Mouse (Mus musculus) CD8-positive naive resting alpha-beta T cell, adult 2 months (primary cell): ENCODE measurements at regions not wholly inside any gene's neighbourhood (a gene's known extent, or its start where the extent isn't known, plus 50 kb on each side); places are given as distances from the start of the nearest gene placed in this dataset.

Source experiments
- DNase-seq, 2 experiments: peaks; one replicate each; pipeline ENCODE4 v3.0.0; 2022; ENCODE audit warnings: low read depth in 2 of 2, low spot score in 2 of 2

GRCm38 (mm10) chr2:133020173-133020837, 74.6 kb upstream of the Fermt1 start:
- DNase-seq = peak in 1 of 2 experiments; percentile 1

- DNase-seq = no peak
Measured at GRCm38 (mm10) chr2:133021244-133021643, 75.5 kb upstream of the Fermt1 start.

- no peak for DNase-seq
Measured at GRCm38 (mm10) chr2:133027038-133027437, 81.3 kb upstream of the Fermt1 start.

- no peak for DNase-seq
Measured at GRCm38 (mm10) chr2:133035421-133035820, 89.7 kb upstream of the Fermt1 start.

- no peak for DNase-seq
Measured at GRCm38 (mm10) chr2:133040708-133041107, 95.0 kb upstream of the Fermt1 start.

DNA sequence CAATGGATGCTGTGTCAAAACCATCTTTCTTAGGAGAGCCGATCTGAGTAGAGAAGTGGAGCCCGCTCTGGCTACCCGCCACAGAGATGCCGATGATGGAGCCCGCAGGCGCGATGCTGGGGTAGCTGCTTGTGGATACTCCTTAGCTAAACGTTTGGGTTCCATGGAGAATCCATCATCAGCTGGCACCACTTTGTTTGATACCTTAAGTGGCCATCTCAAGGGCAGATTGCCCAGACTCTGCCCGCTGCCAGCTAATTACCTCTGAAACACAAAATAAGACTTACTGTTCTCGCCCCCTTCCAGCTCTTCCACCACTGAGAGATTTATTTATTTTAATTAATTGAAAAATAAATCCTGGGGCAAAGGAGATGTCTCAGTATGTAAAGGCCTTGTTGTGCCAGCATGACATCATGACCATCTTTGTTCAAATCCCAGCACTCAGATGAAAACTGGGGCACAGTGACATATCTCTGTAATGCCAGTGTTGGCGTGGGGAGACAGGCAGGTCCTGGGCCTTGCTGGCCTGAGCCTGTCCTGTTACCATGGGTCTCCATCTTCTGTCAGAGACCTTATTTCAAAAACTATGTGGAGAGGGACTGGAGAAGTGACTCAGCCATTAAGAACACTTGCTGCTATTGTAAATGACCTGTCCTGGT, 132.1 kb upstream of the Fermt1 start:
- no peak for DNase-seq

GRCm38 (mm10) chr2:133090976-133091375, 145.3 kb upstream of the Fermt1 start:
- no peak for DNase-seq

DNA sequence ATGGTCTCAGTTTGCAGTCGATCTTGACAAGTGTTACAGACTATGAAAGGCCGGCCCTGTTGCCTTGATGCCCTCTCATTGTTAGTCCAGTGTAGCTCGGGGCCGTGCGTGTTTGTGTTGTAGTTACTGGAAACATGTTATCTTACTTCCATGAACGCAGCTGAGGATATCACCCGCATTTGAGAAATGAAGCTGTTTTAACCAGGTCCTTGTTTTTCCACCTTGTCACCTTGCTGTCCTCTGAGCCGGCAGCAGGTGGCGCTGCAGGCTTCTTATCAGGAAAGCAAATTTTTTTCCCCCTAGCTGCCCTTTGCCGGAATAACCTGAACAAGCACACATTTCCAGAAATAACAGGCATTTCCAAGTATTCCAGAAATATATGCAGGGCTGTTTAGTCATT, 167.9 kb upstream of the Fermt1 start:
- no peak for DNase-seq

- no peak for DNase-seq
Measured at GRCm38 (mm10) chr2:133118651-133119050, 172.9 kb upstream of the Fermt1 start.

GRCm38 (mm10) chr2:133125212-133125801, 179.6 kb upstream of the Fermt1 start:
- no peak for DNase-seq

DNA sequence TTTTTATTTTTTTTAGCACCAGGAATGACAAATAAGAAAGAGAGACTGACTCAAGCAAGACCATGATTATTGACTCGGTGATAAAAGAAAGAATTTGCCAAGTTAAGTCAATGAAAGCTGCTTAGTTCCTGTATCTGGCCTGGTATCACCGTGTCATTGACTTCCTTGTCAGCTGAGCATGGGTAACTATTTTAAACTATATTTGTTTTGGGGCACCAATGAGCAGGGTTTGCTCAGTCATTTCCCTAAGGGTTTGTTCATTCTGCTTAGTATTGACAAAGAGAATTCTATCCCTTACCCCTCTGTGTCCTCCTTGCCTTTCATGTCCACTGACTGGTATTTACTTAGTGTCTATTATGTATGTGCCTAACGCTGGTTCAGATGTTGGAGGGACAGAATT, 189.2 kb upstream of the Fermt1 start:
- no peak for DNase-seq

DNA sequence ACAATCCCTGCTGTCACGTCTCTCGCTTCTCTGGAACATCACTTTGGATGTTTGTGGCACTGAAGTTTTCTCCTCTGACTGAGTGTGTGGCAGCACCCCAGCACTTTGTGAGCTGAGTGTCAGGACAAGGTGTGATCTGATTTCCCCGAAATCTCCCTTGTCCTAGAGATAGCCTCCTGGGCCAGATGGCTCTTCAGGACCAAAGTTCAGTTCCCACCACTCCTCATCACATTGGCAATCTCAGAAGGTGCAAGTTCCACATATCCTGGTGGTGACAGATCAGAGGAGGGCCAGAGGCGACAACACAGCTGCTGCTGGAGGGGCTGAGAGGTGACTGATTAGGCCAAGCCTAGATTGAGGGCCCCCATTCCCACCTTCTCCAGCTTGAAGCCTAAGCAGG, 193.2 kb upstream of the Fermt1 start:
- DNase-seq = no peak

- DNase-seq = no peak
Measured at GRCm38 (mm10) chr2:133141341-133142035, 195.8 kb upstream of the Fermt1 start.

DNA sequence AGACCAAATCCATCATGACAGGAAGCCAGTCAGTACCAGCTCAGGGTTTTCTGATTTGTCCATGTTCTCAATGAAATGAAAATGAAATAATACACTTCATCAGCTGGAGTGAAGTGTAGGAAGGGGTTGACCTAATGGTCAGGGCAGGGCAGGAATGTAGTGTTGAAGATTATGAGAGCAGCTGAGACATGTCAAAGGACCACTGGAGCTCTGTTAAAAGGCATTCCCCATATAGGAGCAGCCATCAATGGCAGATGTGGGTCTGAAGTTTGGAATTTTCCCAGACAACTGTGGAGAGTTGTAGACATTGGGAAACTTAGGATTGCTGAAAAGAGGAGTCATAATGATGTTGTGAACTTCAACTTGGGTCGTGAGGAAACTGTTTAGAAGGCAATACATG, 206.8 kb upstream of the Fermt1 start:
- no peak for DNase-seq

- no peak for DNase-seq
Measured at GRCm38 (mm10) chr2:133156537-133156936, 210.8 kb upstream of the Fermt1 start.

DNA sequence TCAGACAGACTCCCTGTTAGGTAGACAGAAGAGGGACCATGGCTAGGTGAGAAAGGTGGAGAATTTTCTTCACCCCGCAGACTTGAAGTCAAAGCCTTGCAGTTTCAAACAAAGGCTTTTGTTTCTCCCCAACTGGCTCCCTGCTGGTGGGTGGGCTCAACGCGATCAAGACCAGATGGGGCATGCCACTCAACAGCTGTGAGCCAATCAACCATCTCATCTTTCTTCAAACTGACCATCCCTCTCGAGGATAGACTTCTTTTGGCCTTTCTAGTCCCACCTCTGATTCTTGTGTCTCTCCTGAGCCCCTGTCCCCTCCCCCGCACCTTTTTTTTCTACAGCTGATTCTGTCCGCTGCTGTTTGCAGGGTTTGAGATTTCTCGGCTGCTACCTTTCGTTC, 212.5 kb upstream of the Fermt1 start:
- no peak for DNase-seq

- no peak for DNase-seq
Measured at GRCm38 (mm10) chr2:133159398-133159797, 213.7 kb upstream of the Fermt1 start.

DNA sequence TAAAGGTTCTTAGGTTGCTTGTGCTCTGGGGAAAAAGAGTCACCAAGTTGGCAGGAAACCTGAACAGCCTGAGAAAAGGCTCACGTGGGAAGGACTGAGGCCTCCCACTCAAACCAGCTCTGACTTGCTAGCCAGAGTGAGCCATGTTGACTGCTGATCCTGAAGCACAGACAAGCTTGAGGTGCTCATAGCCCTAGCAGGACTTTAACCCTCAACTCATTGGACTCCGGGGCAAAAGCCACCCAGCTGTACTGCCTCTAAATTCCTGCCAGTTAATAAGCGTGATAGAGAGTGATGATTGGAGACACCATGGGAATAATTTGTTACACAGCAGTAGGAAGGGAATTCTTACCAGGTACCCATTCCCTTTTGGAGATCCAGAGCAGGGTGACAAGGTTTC, 230.7 kb upstream of the Fermt1 start:
- no peak for DNase-seq

DNA sequence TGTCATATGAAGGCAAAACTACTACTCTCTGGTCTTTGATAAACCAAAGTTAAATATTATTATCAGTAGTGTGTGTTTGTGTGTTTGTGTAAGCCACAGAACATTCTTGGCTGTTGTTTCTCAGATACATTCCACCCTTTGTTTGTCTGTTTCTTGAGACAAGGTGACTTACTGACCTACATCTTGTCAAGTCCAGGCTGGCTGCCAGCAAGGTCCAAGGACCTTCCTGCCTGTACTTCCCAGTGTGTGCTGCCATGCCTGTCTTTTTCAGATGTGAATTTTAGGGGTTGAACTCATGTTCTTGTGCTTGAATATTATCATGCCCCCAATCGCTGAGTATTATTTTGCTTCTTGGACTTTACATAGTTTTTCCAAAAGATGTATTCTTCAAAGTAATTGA, 235.5 kb upstream of the Fermt1 start:
- no peak for DNase-seq

- DNase-seq = no peak
Measured at GRCm38 (mm10) chr2:133182920-133183319, 237.2 kb upstream of the Fermt1 start.

GRCm38 (mm10) chr2:133204295-133204866, 258.7 kb upstream of the Fermt1 start:
- no peak for DNase-seq

- DNase-seq = no peak
Measured at GRCm38 (mm10) chr2:133208498-133208897, 262.8 kb upstream of the Fermt1 start.
